Mouse (Mus musculus) thymus, adult 2 months (tissue): ENCODE results near the gene Cox10. TPM values are rescaled to one million over a fixed set of nuclear protein-coding genes. Genes with fewer than 3 reads are reported as not detected.

ENCODE experiments used
- DNase-seq: peaks from one replicate; pipeline ENCODE4 v3.0.0; 2021
- H3K27ac ChIP-seq: fragments of 200-500 bp; 2 replicates; pipeline ENCODE4 v1.5.1; 2012; ENCODE audit warnings: low read length, control low read depth; ENCODE audit not compliant: control insufficient read depth, insufficient read depth
- H3K27me3 ChIP-seq: fragments of 200-500 bp; 2 replicates; pipeline ENCODE4 v1.6.1; 2012; ENCODE audit warnings: mild to moderate bottlenecking, low read length, moderate library complexity, mixed read lengths; ENCODE audit not compliant: control insufficient read depth, insufficient read depth
- H3K36me3 ChIP-seq: fragments of 200-500 bp; 2 replicates; pipeline ENCODE4 v1.6.1; 2012; ENCODE audit warnings: mild to moderate bottlenecking, low read length, moderate library complexity; ENCODE audit not compliant: control insufficient read depth, insufficient read depth
- H3K4me1 ChIP-seq: fragments of 200-500 bp; replicated peaks from 2 replicates; pipeline ENCODE4 v1.6.1; 2012; ENCODE audit warnings: low read length; ENCODE audit not compliant: control insufficient read depth, insufficient read depth
- H3K4me3 ChIP-seq: fragments of 200-500 bp; 2 replicates; pipeline ENCODE4 v1.5.1; 2012; ENCODE audit warnings: mild to moderate bottlenecking, low read length, control low read depth, moderate library complexity; ENCODE audit not compliant: control insufficient read depth, insufficient read depth
- CTCF ChIP-seq: fragments of 200-500 bp; IDR thresholded peaks from 2 replicates; pipeline ENCODE4 v1.5.1; 2012; ENCODE audit warnings: mild to moderate bottlenecking, control low read depth, low read length, moderate library complexity, borderline replicate concordance; ENCODE audit not compliant: control insufficient read depth, poor library complexity, insufficient read depth; ENCODE audit errors: extremely low read depth
- POLR2A ChIP-seq: fragments of 200-500 bp; IDR thresholded peaks from 2 replicates; pipeline ENCODE4 v1.6.1; 2012; ENCODE audit warnings: mild to moderate bottlenecking, low read length, control low read depth, moderate library complexity; ENCODE audit not compliant: control insufficient read depth, poor library complexity, insufficient read depth; ENCODE audit errors: extremely low read depth
- WGBS: fragments of 180-500 bp; shearing (Covaris S2); methylation state at CpG from one replicate; pipeline ENCODE4 v1.1.7; 2018; 5-methylcytosine and 5-hydroxymethylcytosine counted together
- polyA plus RNA-seq: library from polyadenylated mRNA; depleted of rRNA; stranded (reverse); fragments of >200 nt; gene quantifications from 2 replicates; pipeline ENCODE4 v1.2.3, GENCODE M21; 2012

Cox10 gene
- polyA plus RNA-seq, 1 experiment, result 20.2 TPM

DNA sequence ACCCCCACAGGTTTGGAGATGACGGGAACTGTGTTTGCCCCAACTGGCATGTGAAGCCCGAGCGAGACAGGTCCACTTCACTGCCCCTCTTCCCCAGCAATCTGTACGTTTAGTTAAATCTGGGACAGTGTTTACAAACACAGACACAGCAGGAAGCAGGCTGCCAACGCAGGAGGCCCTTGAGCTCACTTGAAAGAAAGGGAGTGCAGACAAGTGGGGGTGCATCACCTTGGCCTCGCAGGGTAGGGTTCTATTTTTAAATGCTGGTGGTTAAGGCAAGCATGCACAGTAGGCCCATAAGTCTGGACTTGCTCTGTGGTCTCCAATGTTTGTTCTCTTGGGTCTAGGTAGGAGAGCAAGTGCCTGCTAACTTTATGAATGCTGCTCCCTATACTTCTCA lies 93.8 kb downstream of the Cox10 start:
- H3K4me1 ChIP-seq, result peaks cover 43% of the 10 kb centered on the region
- TF ChIP-seq CTCF, result no peak
- TF ChIP-seq POLR2A, result no peak
- H3K27me3 ChIP-seq, result no peaks in the 10 kb centered on the region
- WGBS, result 52% methylated on average over 6 of the region's 6 CpGs
- peak; percentile 37 for DNase-seq
- H3K27ac ChIP-seq, result peak overlapping the region; percentile 94
- no peak overlapping the region for H3K4me3 ChIP-seq
- H3K36me3 ChIP-seq, result no peaks in the 10 kb centered on the region

DNA sequence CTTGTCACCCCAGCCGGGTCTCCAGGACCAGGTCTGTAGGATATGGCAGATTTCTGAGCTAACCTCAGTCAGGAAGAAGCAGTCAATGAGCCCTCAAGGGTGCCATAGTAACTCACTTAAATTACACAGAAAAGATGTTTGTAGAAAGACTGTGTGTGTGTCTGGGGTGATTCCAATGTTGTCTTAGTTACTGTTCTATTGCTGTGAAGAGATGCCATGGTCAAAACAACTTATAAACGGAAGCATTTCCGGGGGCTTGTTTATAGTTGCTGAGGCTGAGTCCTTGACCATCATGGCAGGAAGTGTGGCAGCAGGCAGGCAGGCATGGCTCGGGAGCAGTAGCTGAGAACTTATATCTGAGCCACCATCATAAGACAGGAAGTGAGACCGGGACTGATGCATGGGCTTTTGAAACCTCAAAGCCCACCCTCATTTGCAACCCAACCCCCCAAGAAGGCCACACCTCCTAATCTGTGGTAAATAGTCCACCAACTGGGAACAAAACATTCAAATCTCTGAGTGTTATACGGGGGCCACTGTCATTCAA lies 94.6 kb downstream of the Cox10 start:
- peak overlapping the region; percentile 94 for H3K27ac ChIP-seq

DNA sequence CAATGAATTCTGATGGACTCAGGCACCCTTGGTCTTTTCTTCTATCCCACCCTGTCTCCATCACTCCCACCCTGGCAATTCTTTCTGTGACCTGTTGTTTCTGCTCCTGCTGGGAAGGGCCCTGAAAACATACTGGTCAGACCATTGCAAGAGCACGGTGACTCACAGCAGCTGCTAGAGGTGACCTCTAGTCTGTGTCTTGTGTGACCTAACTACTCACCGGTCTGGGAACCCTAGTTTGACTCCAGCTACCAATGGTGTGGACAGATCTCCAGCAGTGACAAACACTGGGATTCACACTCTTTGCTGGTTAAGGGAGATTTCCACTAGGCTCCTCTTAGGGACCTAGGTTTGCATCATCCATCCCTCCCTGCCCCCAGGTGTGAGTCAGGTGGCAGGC lies 101.5 kb downstream of the Cox10 start:
- H3K27me3 ChIP-seq, result no peaks in the 10 kb centered on the region
- peaks cover 7% of the 10 kb centered on the region; the same call in 1 of the 2 replicates for H3K4me1 ChIP-seq

More for the DNA sequence above, 94.6 kb downstream of the Cox10 start:
- Histone ChIP-seq H3K27me3 (no peaks in the 10 kb centered on the region), H3K36me3 (no peaks in the 10 kb centered on the region), H3K4me3 (no peak overlapping the region), H3K4me1 (peaks cover 37% of the 10 kb centered on the region)
- DNase-seq, result peak; percentile 48
- 15% methylated on average over 6 of the region's 6 CpGs for WGBS
- TF ChIP-seq POLR2A, result no peak
- TF ChIP-seq CTCF, result no peak

DNA sequence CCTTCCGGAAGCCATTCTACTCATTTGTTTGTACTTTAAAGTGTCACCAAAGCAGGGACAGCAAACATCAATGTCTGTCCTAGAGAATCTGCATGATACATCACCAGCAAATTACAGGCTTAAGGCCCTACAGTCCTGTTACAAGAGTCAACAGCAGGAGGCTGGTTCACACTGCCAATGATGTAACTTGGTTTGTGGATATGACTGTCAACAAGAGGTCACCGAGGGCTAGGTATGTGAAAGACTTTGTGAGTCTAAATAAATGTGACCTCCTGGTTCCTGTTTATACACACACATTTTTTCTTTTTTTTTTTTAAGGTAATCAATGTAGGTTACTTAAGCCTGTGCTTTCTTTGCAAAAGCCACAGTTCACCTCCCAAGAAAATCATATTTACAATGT lies 102.5 kb downstream of the Cox10 start:
- peaks cover 7% of the 10 kb centered on the region; the same call in 1 of the 2 replicates for H3K4me1 ChIP-seq
- TF ChIP-seq POLR2A (no peak), CTCF (no peak)
- WGBS, result 94% methylated on average over 2 of the region's 2 CpGs

More for the DNA sequence above, 101.5 kb downstream of the Cox10 start:
- no peak overlapping the region for H3K27ac ChIP-seq
- TF ChIP-seq CTCF (no peak), POLR2A (no peak)
- WGBS, result 95% methylated on average over 2 of the region's 2 CpGs
- no peaks in the 10 kb centered on the region for H3K36me3 ChIP-seq
- no peak for DNase-seq
- no peak overlapping the region for H3K4me3 ChIP-seq

DNA sequence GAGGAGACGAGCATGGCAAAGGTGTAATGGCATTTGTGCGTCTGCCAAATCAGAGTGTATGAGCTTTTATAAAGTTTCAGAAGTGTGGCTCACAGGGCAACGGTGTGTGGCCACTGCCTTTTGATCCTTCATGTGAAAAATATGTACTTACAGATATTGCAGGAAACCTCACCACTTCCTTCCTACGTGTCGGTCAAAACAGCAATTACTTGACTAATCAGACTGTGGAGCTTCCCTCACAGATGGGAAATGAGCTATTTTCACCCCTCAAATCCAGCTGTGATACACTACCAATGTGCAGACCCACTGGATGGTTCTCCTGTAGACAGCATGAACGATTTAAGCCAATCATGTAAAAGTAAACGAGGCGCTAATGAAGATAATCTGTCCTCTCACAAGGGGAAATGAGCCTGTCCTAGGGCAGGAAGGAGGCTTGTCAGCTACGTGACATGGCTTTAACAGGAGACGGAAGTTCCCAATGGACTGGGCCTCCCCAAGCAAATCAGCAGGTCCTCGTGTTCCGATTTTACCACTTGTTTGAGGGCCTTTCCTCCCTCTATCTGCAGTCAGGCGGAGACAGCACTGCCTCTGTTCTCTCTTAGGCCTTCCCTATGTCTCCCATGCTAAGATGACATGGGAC lies 103.9 kb downstream of the Cox10 start:
- TF ChIP-seq CTCF (no peak), POLR2A (no peak)
- Histone ChIP-seq H3K4me1 (peaks cover 7% of the 10 kb centered on the region; the same call in 1 of the 2 replicates), H3K4me3 (no peak overlapping the region), H3K27ac (no peak overlapping the region), H3K36me3 (no peaks in the 10 kb centered on the region), H3K27me3 (no peaks in the 10 kb centered on the region)
- DNase-seq, result no peak
- WGBS, result 39% methylated on average over 13 of the region's 13 CpGs

More for the DNA sequence above, 102.5 kb downstream of the Cox10 start:
- Histone ChIP-seq H3K27ac (no peak overlapping the region), H3K36me3 (no peaks in the 10 kb centered on the region), H3K4me3 (no peak overlapping the region), H3K27me3 (no peaks in the 10 kb centered on the region)
- no peak for DNase-seq

DNA sequence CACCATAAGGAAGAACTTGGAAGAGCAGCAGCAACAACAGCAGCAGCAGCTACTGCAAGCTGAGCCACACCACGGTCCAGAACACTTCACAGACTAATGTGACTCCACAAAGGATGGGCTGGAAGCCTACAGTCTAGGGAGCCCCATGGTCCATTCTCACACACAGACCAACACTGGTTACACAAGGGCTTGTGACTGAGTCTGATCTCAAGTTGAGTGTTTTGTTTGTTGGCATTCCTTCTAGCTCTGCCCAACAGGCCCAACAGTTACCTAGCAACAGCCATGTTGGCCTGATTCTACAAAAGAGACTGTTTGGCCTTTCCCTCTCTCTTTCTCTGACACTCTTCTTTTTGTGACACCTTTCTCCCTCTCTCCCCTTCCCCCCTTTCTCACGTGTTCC lies 105.3 kb downstream of the Cox10 start:
- Histone ChIP-seq H3K4me3 (no peak overlapping the region), H3K27me3 (no peaks in the 10 kb centered on the region), H3K4me1 (peaks cover 7% of the 10 kb centered on the region; the same call in 1 of the 2 replicates), H3K27ac (no peak overlapping the region), H3K36me3 (no peaks in the 10 kb centered on the region)
- TF ChIP-seq POLR2A, result no peak
- no peak for TF ChIP-seq CTCF
- no peak for DNase-seq
- 88% methylated on average over 2 of the region's 2 CpGs for WGBS

DNA sequence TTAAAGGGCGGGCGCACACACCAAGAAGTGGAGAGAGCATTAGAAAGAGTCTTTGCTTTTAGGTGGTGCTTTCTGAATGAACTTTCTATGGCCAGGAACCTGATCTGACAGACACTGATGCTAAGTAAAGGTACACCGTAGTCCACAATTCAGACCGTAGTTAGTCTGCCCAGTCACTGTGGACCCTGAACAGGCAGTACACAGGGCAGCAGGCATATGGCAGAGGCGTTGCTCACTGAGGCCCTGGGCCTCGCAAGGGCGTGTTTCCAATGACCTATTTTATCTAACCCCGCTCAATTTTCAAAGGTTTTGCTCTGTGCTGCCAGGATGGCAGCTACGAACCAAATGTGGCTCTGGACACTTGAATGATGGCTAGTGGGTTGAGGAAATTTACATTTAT lies 107.8 kb downstream of the Cox10 start:
- H3K4me1 ChIP-seq, result peaks cover 7% of the 10 kb centered on the region; the same call in 1 of the 2 replicates
- DNase-seq, result no peak
- no peak overlapping the region for H3K4me3 ChIP-seq
- TF ChIP-seq POLR2A (no peak), CTCF (no peak)
- H3K36me3 ChIP-seq, result no peaks in the 10 kb centered on the region
- 99% methylated on average over 9 of the region's 9 CpGs for WGBS
- H3K27me3 ChIP-seq, result no peaks in the 10 kb centered on the region
- H3K27ac ChIP-seq, result no peak overlapping the region

DNA sequence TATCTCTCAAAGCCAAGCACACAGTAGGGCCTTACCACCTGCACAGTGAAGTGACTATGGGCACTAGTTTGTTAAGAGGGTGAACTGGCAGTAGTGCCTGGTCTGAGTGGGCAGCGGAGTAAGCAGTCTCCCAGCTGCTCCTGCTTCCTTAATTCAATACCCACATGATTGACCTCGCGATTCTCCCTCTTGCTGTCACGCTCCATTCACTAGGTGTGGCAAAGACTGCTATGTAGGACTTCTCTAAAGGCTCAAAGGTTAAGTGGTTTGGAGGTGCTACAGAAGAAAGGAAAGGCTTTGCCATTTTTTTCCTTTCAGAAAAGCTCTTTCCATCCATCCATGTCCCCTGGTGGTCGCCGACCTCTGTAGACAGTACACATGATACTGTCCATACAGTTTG lies 108.5 kb downstream of the Cox10 start:
- no peak for DNase-seq
- WGBS, result 97% methylated on average over 6 of the region's 6 CpGs
- TF ChIP-seq CTCF (no peak), POLR2A (no peak)
- H3K36me3 ChIP-seq, result no peaks in the 10 kb centered on the region
- H3K4me3 ChIP-seq, result no peak overlapping the region
- H3K27ac ChIP-seq, result no peak overlapping the region
- peaks cover 7% of the 10 kb centered on the region; the same call in 1 of the 2 replicates for H3K4me1 ChIP-seq
- no peaks in the 10 kb centered on the region for H3K27me3 ChIP-seq
